Mouse (Mus musculus) ovary, adult 2 months (tissue): ENCODE results near the gene Krba1. TPM values are rescaled to one million over a fixed set of nuclear protein-coding genes. Genes with fewer than 3 reads are reported as not detected.

ENCODE experiments used
- polyA plus RNA-seq: library from polyadenylated mRNA; depleted of rRNA; stranded (reverse); fragments of >200 nt; gene quantifications from 2 replicates; pipeline ENCODE4 v1.2.3, GENCODE M21; 2012; rRNA removed

The Krba1 gene
- polyA plus RNA-seq = 47.3 and 53.7 TPM in 2 replicates

DNA sequence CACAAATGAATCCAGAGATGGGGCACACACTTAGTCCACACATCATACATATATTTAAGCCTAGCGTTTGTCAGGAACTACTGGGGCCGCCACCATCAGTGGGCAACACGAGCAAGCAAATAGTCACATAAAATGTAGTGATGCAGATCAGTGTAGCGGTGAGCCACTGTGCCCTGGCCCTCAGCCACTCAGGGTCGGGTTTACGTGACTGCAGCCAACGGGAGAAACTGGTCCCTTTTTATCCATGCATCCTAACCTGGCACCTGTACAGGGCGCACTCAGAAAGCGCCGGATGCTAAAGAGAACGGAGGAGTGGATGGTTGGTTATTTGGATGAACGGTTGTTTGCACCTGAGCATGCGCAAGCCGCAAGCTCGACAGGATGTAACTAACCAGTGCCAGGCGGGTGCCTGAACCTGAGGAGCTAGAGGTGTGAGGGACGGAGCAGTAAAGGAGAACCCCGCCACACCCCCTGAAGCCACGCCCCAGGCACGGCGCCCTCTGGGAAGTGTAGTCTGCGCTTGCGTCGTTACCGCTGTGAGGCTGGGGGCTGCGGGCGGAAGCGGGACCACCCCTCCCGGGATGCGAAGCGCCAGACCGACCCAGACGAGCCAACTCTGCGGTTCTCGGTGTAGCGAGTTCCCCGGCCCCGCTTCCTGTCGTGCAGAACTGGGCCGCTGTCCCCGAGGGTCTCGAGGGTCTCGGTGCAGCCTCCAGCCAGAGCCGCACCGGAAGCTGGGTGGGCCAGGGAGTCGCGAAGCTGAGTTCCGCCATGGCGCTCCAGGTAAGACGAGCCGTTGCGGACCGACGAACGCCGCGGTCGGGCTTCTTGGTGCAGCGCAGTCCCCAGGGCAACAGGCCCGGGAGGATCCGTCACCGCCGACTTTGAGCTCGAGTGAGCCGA lies at the start of gene Krba1:
Krba1 (plus strand) TSS at position 482 of the 903 bp plus-strand sequence.

DNA sequence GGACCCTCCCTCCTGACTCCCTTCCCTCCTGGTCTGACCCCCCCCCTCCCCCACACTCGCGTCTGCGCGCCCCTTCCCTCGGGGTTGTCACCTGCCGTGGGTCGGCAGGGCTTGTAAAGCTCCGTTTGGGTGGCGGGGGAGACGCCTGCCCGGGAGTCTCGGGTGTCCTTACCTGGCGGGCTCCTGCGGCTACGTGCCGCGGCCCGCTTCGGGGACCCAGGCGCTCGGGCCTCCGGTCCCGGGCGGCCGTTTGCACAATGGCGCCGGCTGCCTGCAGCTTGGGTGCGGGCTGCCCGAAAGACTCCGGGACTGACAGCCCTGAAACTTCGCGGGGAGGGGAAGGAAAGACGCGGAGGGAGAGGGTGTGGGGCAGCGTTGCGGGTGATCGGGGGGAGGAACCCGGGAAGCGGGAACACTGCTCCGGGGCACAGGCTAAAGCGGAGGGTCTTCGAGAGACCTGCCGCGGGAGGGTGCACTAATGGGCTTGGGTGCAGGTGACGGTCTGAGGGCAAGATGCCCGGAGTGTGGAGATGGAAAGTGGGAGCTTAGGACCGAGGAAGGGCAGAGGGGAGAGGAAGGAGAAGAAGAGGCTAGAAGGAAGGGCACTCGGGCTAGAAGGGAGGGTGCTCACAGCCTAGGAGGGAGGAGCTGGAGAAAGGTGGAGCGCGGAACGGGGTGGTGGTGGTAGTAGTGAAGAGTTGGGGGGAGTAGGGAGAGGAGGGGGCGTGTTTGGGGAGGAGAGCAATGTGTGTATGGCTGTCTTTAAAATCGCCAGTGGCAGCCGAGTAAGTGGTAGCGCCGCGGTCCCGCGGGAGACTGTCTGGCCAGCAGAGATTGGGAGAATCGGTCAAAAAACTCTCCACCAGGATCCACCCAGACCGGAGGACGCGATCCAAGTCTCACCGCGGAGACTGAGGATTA lies 50.1 kb downstream of the Krba1 start, which contains the start of gene Zfp467:
Zfp467 (minus strand) TSS at position 645 of the 921 bp plus-strand sequence.

DNA sequence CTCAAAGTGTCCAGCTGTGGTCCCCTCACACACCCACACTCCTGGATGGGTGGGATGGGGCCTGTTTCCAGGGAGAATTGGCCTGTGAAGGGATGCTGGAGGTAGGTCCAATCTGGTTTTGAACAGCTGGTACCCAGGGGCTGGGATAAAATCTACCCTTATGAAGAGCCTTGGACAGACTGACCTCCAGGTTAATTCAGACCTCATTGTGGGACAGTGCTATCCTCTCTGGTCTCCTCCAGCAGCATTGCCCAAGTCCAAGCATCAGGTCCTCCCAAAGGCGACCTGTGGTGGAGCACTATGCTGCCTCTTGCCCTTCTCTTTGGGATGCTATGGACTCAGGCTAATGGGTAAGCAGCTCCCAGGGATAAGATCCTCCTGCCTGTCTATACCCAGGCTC lies 52.5 kb downstream of the Krba1 start, which contains the start of gene Sspo:
Sspo (plus strand) TSS at position 301 of the 400 bp plus-strand sequence.

Other genes with a start within 250 kb of the Krba1 start
- gene Zfp467, start 50.2 kb downstream of the Krba1 start, polyA plus RNA-seq = 85.2 and 85.5 TPM in 2 replicates
- 7.8 and 8.2 TPM in 2 replicates for gene Sspo, start 52.6 kb downstream of the Krba1 start, polyA plus RNA-seq
- gene Atp6v0e2, start 142.0 kb downstream of the Krba1 start, polyA plus RNA-seq = 93.6 and 186 TPM in 2 replicates
- gene Lrrc61, start 159.2 kb downstream of the Krba1 start, polyA plus RNA-seq = 26.5 and 31.4 TPM in 2 replicates
- gene Rarres2, start 177.2 kb downstream of the Krba1 start, polyA plus RNA-seq = 217 TPM in 2 replicates
- not detected in 2 replicates for gene Gm45021, start 194.0 kb downstream of the Krba1 start, polyA plus RNA-seq
- 147 and 149 TPM in 2 replicates for gene Repin1, start 198.3 kb downstream of the Krba1 start, polyA plus RNA-seq
- 1.2 TPM in 1 of 2 replicates, not detected in the other for gene Gm44965, start 198.4 kb downstream of the Krba1 start, polyA plus RNA-seq
- 14.7 and 16.7 TPM in 2 replicates for gene Zfp775, start 206.5 kb downstream of the Krba1 start, polyA plus RNA-seq
- 10.9 and 17.7 TPM in 2 replicates for gene AI854703, start 231.2 kb downstream of the Krba1 start, polyA plus RNA-seq